Mouse (Mus musculus): ENCODE data around the gene Sycp2. TPM values are rescaled to one million over a fixed set of nuclear protein-coding genes. Genes with fewer than 3 reads are reported as not detected.
A peak's percentile ranks its signal among the peaks of the same experiment; 100 is the strongest.

The Sycp2 gene
- polyA plus RNA-seq, 1 experiment: 18.8 TPM

- TF ChIP-seq CTCF (IDR thresholded peaks at IDR 0.05; ENCODE audit: control insufficient read depth, insufficient read depth, insufficient replicate concordance, low read depth, low read length) (no peak), POLR2A (IDR thresholded peaks at IDR 0.05; ENCODE audit: control insufficient read depth, low read depth, low read length) (no peak)
- Histone ChIP-seq H3K27ac (ENCODE audit: control insufficient read depth, insufficient read depth, low read depth, low read length) (no peak overlapping the region), H3K4me3 (ENCODE audit: control insufficient read depth, low read depth, low read length) (no peak overlapping the region), H3K27me3 (ENCODE audit: control insufficient read depth, insufficient read depth, low read length) (no peaks in the 10 kb centered on the region), H3K4me1 (ENCODE audit: control insufficient read depth, insufficient read depth, low read length) (no peaks in the 10 kb centered on the region), H3K36me3 (ENCODE audit: control insufficient read depth, insufficient read depth, low read length) (no peaks in the 10 kb centered on the region; the same call in 1 of the 2 replicates)
Measured at GRCm38 (mm10) chr2:178422186-178422585, 14.7 kb upstream of the Sycp2 start.

GRCm38 (mm10) chr2:178421603-178422002 is 14.1 kb upstream of the Sycp2 start:
- Histone ChIP-seq H3K36me3 (ENCODE audit: control insufficient read depth, insufficient read depth, low read length) (no peaks in the 10 kb centered on the region; the same call in 1 of the 2 replicates), H3K4me3 (ENCODE audit: control insufficient read depth, low read depth, low read length) (no peak overlapping the region), H3K4me1 (ENCODE audit: control insufficient read depth, insufficient read depth, low read length) (no peaks in the 10 kb centered on the region), H3K27ac (ENCODE audit: control insufficient read depth, insufficient read depth, low read depth, low read length) (no peak overlapping the region), H3K27me3 (ENCODE audit: control insufficient read depth, insufficient read depth, low read length) (no peaks in the 10 kb centered on the region)
- no peak for TF ChIP-seq CTCF (IDR thresholded peaks at IDR 0.05; ENCODE audit: control insufficient read depth, insufficient read depth, insufficient replicate concordance, low read depth, low read length)
- TF ChIP-seq POLR2A (IDR thresholded peaks at IDR 0.05; ENCODE audit: control insufficient read depth, low read depth, low read length): no peak

- Histone ChIP-seq H3K27ac (ENCODE audit: control insufficient read depth, insufficient read depth, low read depth, low read length) (no peak overlapping the region), H3K4me3 (ENCODE audit: control insufficient read depth, low read depth, low read length) (no peak overlapping the region), H3K36me3 (ENCODE audit: control insufficient read depth, insufficient read depth, low read length) (no peaks in the 10 kb centered on the region; the same call in 1 of the 2 replicates), H3K27me3 (ENCODE audit: control insufficient read depth, insufficient read depth, low read length) (no peaks in the 10 kb centered on the region), H3K4me1 (ENCODE audit: control insufficient read depth, insufficient read depth, low read length) (no peaks in the 10 kb centered on the region)
- no peak for TF ChIP-seq CTCF (IDR thresholded peaks at IDR 0.05; ENCODE audit: control insufficient read depth, insufficient read depth, insufficient replicate concordance, low read depth, low read length)
- TF ChIP-seq POLR2A (IDR thresholded peaks at IDR 0.05; ENCODE audit: control insufficient read depth, low read depth, low read length): no peak
Measured at GRCm38 (mm10) chr2:178420576-178420975, 13.1 kb upstream of the Sycp2 start.

- Histone ChIP-seq H3K4me1 (ENCODE audit: control insufficient read depth, insufficient read depth, low read length) (peaks cover 18% of the 10 kb centered on the region), H3K27me3 (ENCODE audit: control insufficient read depth, insufficient read depth, low read length) (no peaks in the 10 kb centered on the region), H3K27ac (ENCODE audit: control insufficient read depth, insufficient read depth, low read depth, low read length) (no peak overlapping the region), H3K4me3 (ENCODE audit: control insufficient read depth, low read depth, low read length) (no peak overlapping the region), H3K36me3 (ENCODE audit: control insufficient read depth, insufficient read depth, low read length) (no peaks in the 10 kb centered on the region; the same call in 1 of the 2 replicates)
- TF ChIP-seq POLR2A (IDR thresholded peaks at IDR 0.05; ENCODE audit: control insufficient read depth, low read depth, low read length) (no peak), CTCF (IDR thresholded peaks at IDR 0.05; ENCODE audit: control insufficient read depth, insufficient read depth, insufficient replicate concordance, low read depth, low read length) (no peak)
Measured at GRCm38 (mm10) chr2:178416970-178417369, 9.5 kb upstream of the Sycp2 start.

GRCm38 (mm10) chr2:178416427-178416826 is 8.9 kb upstream of the Sycp2 start:
- Histone ChIP-seq H3K27me3 (ENCODE audit: control insufficient read depth, insufficient read depth, low read length) (no peaks in the 10 kb centered on the region), H3K4me1 (ENCODE audit: control insufficient read depth, insufficient read depth, low read length) (peaks cover 18% of the 10 kb centered on the region), H3K36me3 (ENCODE audit: control insufficient read depth, insufficient read depth, low read length) (no peaks in the 10 kb centered on the region; the same call in 1 of the 2 replicates), H3K27ac (ENCODE audit: control insufficient read depth, insufficient read depth, low read depth, low read length) (no peak overlapping the region), H3K4me3 (ENCODE audit: control insufficient read depth, low read depth, low read length) (no peak overlapping the region)
- TF ChIP-seq CTCF (IDR thresholded peaks at IDR 0.05; ENCODE audit: control insufficient read depth, insufficient read depth, insufficient replicate concordance, low read depth, low read length): no peak
- TF ChIP-seq POLR2A (IDR thresholded peaks at IDR 0.05; ENCODE audit: control insufficient read depth, low read depth, low read length): no peak

- Histone ChIP-seq H3K4me3 (ENCODE audit: control insufficient read depth, low read depth, low read length) (no peak overlapping the region), H3K27ac (ENCODE audit: control insufficient read depth, insufficient read depth, low read depth, low read length) (no peak overlapping the region), H3K4me1 (ENCODE audit: control insufficient read depth, insufficient read depth, low read length) (peaks cover 18% of the 10 kb centered on the region), H3K36me3 (ENCODE audit: control insufficient read depth, insufficient read depth, low read length) (no peaks in the 10 kb centered on the region), H3K27me3 (ENCODE audit: control insufficient read depth, insufficient read depth, low read length) (no peaks in the 10 kb centered on the region)
- no peak for TF ChIP-seq POLR2A (IDR thresholded peaks at IDR 0.05; ENCODE audit: control insufficient read depth, low read depth, low read length)
- TF ChIP-seq CTCF (IDR thresholded peaks at IDR 0.05; ENCODE audit: control insufficient read depth, insufficient read depth, insufficient replicate concordance, low read depth, low read length): no peak
Measured at GRCm38 (mm10) chr2:178415150-178415448, 7.6 kb upstream of the Sycp2 start.

- H3K4me1 ChIP-seq (ENCODE audit: control insufficient read depth, insufficient read depth, low read length): peaks cover 18% of the 10 kb centered on the region
- no peaks in the 10 kb centered on the region for H3K27me3 ChIP-seq (ENCODE audit: control insufficient read depth, insufficient read depth, low read length)
- no peaks in the 10 kb centered on the region for H3K36me3 ChIP-seq (ENCODE audit: control insufficient read depth, insufficient read depth, low read length)
- H3K4me3 ChIP-seq (ENCODE audit: control insufficient read depth, low read depth, low read length): peak within 1 kb of the TSS; percentile 89
- peak within 1 kb of the TSS; percentile 24; the same call in 1 of the 2 replicates for H3K27ac ChIP-seq (ENCODE audit: control insufficient read depth, insufficient read depth, low read depth, low read length)
- TF ChIP-seq CTCF (IDR thresholded peaks at IDR 0.05; ENCODE audit: control insufficient read depth, insufficient read depth, insufficient replicate concordance, low read depth, low read length) (no peak), POLR2A (IDR thresholded peaks at IDR 0.05; ENCODE audit: control insufficient read depth, low read depth, low read length) (no peak)
Measured at GRCm38 (mm10) chr2:178414261-178415149, 7.0 kb upstream of the Sycp2 start, which contains the start of the genes Ppp1r3d and Fam217b. Gene Ppp1r3d, minus strand, starts transcription at chr2:178414472. Gene Fam217b, plus strand, starts transcription at chr2:178414524.

Data from testis, adult 2 months (tissue).